Mouse (Mus musculus) gastrocnemius, adult 18-20 months (tissue): ENCODE data around the gene C1qc. TPM values are rescaled to one million over a fixed set of nuclear protein-coding genes. Genes with fewer than 3 reads are reported as not detected.

Experiments
- DNase-seq: peaks from one replicate; pipeline ENCODE4 v3.0.0; 2021; ENCODE audit warnings: low spot score
- total RNA-seq, 2 experiments: library from RNA; stranded (reverse); gene quantifications; 2 replicates each; pipeline ENCODE4 v1.2.3; 2021

C1qc gene
- total RNA-seq, 2 experiments from 2014 or later, result 7.9 to 15.8 TPM

GRCm38 (mm10) chr4:136896461-136896860 is 3.6 kb upstream of the C1qc start:
- no peak for DNase-seq

- no peak for DNase-seq
Measured at GRCm38 (mm10) chr4:136895861-136896260, 3.0 kb upstream of the C1qc start.

- DNase-seq, result no peak
Measured at GRCm38 (mm10) chr4:136894821-136895220, 2.0 kb upstream of the C1qc start.

- no peak for DNase-seq
Measured at GRCm38 (mm10) chr4:136893691-136894543, 1.1 kb upstream of the C1qc start.

GRCm38 (mm10) chr4:136892371-136892770 is 494 bp downstream of the C1qc start:
- DNase-seq, result no peak

- DNase-seq, result no peak
Measured at GRCm38 (mm10) chr4:136891115-136891514, 1.8 kb downstream of the C1qc start.

GRCm38 (mm10) chr4:136889981-136890380 is 2.9 kb downstream of the C1qc start:
- no peak for DNase-seq

- no peak for DNase-seq
Measured at GRCm38 (mm10) chr4:136887714-136888113, 5.2 kb downstream of the C1qc start.

- peak; percentile 13 for DNase-seq
Measured at GRCm38 (mm10) chr4:136886101-136886500, 6.8 kb downstream of the C1qc start, which contains the start of gene C1qb. C1qb (minus strand) TSS chr4:136886187.

- no peak for DNase-seq
Measured at GRCm38 (mm10) chr4:136878601-136879000, 14.3 kb downstream of the C1qc start.

GRCm38 (mm10) chr4:136878171-136878570 is 14.7 kb downstream of the C1qc start:
- no peak for DNase-seq

GRCm38 (mm10) chr4:136876971-136877370 is 15.9 kb downstream of the C1qc start:
- no peak for DNase-seq

GRCm38 (mm10) chr4:136875012-136875411 is 17.9 kb downstream of the C1qc start:
- DNase-seq, result no peak

- DNase-seq, result no peak
Measured at GRCm38 (mm10) chr4:136868371-136868770, 24.5 kb downstream of the C1qc start.

GRCm38 (mm10) chr4:136867690-136868345 is 25.0 kb downstream of the C1qc start:
- DNase-seq, result no peak

GRCm38 (mm10) chr4:136865531-136865930 is 27.3 kb downstream of the C1qc start:
- DNase-seq, result no peak

- DNase-seq, result no peak
Measured at GRCm38 (mm10) chr4:136864751-136865470, 28.0 kb downstream of the C1qc start.

GRCm38 (mm10) chr4:136863517-136863916 is 29.3 kb downstream of the C1qc start:
- no peak for DNase-seq

- DNase-seq, result no peak
Measured at GRCm38 (mm10) chr4:136862411-136862810, 30.5 kb downstream of the C1qc start.

- no peak for DNase-seq
Measured at GRCm38 (mm10) chr4:136861806-136862205, 31.1 kb downstream of the C1qc start.

- DNase-seq, result no peak
Measured at GRCm38 (mm10) chr4:136860022-136860421, 32.8 kb downstream of the C1qc start.

- DNase-seq, result no peak
Measured at GRCm38 (mm10) chr4:136855081-136855480, 37.8 kb downstream of the C1qc start.
